Mouse (Mus musculus) neutrophil, adult 83 days (primary cell): Measurements from ENCODE around the gene Cntf. TPM values are rescaled to one million over a fixed set of nuclear protein-coding genes. Genes with fewer than 3 reads are reported as not detected.

ENCODE experiments used
- total RNA-seq, 2 experiments: library from RNA; stranded (reverse); gene quantifications; one replicate each; pipeline ENCODE4 v1.2.4; 2023

The Cntf gene
- total RNA-seq: 1 to 10 TPM; 1.3 to 1.9 TPM

DNA sequence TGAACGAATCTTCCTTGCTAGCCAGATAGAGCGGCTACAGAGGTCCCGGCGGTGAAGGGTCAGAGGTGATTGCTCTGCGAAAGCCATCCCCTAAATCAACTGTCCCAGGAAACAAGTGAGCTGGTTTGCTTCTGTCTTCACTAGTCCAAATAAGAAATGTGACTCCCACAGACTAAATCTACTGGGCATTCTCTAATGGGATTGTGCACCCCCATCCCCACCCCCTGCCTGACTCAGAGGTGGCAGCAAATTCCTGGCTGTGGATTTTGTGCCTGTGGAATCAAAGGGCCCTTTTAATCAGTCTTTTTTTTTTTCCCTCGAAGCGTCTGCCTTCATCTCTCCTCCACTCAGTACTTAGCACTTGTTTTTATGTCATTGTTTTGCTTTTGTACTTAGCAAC is at the start of gene Cntf:
Gene Cntf (minus strand): TSS at position 325 of the 400 bp plus-strand sequence.

DNA sequence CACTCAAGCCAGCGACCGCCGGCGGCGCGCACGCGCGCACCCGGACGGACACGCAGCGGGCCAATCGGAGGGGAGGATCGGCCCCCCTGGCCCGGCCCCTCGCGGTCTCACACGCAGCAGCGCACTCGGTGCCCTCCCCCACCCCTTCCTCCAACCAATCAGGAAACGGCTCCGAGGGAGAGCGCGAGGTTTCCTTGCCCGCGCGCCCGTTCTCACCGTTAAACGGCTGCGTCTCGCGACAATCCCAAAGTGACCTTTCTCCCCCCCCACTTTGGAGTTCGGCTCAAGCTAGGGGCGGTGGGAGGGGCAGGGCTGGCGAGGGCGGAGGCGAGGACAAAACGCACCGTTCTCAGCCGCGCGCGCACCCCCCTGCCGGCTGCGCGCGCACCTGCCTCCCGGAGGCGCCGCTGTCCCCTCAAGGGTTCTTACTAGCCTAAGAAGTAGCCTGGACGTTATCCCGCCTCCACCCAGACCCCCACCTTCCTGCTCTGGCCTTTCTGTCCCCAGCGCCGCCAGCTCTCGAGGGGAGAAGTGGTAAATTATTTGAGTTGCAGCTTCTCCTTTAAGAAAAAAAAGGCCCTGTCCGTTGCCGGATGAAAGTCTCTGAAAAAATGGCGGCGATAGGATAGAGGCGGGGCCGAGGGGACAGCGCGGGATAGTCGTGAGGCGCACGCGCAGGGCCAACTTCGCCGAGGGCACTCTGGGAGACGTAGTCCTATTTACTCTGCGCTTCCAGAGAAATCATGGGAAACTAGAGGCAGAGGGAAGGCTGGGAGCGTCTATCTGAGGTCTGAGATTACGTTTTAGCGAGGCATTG is 30.3 kb upstream of the Cntf start, which contains the start of the genes Zfp91 and Lpxn:
Gene Zfp91 (minus strand): TSS at position 616 of the 817 bp plus-strand sequence.
Gene Lpxn (plus strand): TSS at position 683 of the 817 bp plus-strand sequence.

Other genes starting within 250 kb of the Cntf start
- gene Fam111a, start 219.9 kb downstream of the Cntf start, total RNA-seq: 100 to 1,000 TPM; 141 to 162 TPM
- gene Gm4952, start 165.7 kb downstream of the Cntf start, total RNA-seq: not detected
- gene Glyat, start 132.3 kb downstream of the Cntf start, total RNA-seq: not detected
- not detected for gene Olfr1442, start 95.2 kb downstream of the Cntf start, total RNA-seq
- gene Olfr1443, start 87.5 kb downstream of the Cntf start, total RNA-seq: not detected
- gene Keg1, start 69.8 kb downstream of the Cntf start, total RNA-seq: not detected
- 10 to 100 TPM; 44.8 to 46.9 TPM for gene Zfp91, start 30.5 kb upstream of the Cntf start, total RNA-seq
- gene Lpxn, start 30.6 kb upstream of the Cntf start, total RNA-seq: 1 to 10 TPM; 7.3 to 8.4 TPM
- gene Gm5244, start 81.0 kb upstream of the Cntf start, total RNA-seq: not detected
- gene Olfr1444, start 91.7 kb upstream of the Cntf start, total RNA-seq: not detected
- gene Olfr1445, start 118.2 kb upstream of the Cntf start, total RNA-seq: not detected
- gene Olfr1446, start 127.9 kb upstream of the Cntf start, total RNA-seq: not detected
- gene Olfr1447, start 138.1 kb upstream of the Cntf start, total RNA-seq: not detected
- not detected for gene Olfr1448, start 158.8 kb upstream of the Cntf start, total RNA-seq
- gene Olfr1449, start 165.2 kb upstream of the Cntf start, total RNA-seq: not detected
- gene Olfr1450, start 184.6 kb upstream of the Cntf start, total RNA-seq: not detected
- not detected for gene Olfr1451, start 229.4 kb upstream of the Cntf start, total RNA-seq